ENCODE assay signal across 8 mouse cellular contexts in the genomic region with DNA sequence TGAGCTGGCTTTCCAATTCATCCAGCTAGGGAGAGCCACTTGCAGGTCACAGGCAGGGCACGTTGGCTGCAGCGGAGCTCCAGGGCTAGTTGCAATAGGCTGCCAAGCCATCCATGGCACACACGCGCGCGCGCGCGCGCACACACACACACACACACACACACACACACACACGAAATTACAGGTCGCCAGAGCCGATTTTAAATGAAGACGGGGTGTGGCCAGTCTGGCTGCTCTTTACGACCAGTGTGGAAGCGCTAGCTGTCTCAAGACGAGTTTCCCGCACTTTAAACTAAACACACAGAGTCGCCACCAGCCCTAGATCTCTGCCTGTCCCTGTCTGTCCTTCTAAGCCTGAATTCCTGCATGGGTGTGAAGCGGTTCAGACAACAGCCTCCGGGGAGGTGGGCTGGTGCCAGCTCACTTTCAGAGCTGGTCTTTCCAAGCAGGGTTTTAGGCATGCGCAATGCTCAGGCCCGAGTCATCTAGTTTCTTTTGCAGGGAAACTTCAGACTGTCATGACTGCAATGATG. TPM values are rescaled to one million over a fixed set of nuclear protein-coding genes. Genes with fewer than 3 reads are reported as not detected.
DNase-seq lines count a peak whose midpoint lies in the region; TF ChIP-seq lines count a peak whose summit lies in the region.

No protein-coding gene starts in this region.

- WGBS in hindbrain, embryonic 10.5 days, result 3% methylated on average over 23 of the region's 23 CpGs

- H3K4me1 ChIP-seq in hindbrain, embryonic 10.5 days (replicated peaks), result peaks cover 27% of the 10 kb centered on the region

- peak overlapping the region; percentile 87 for H3K27ac ChIP-seq in hindbrain, embryonic 10.5 days

- H3K27me3 ChIP-seq in hindbrain, embryonic 10.5 days (ENCODE audit: insufficient read depth, poor library complexity, severe bottlenecking), result no peaks in the 10 kb centered on the region

- no peak for TF ChIP-seq CTCF in brain, embryonic 14.5 days (IDR thresholded peaks at IDR 0.05; ENCODE audit: borderline replicate concordance, extremely low read depth, insufficient read depth, insufficient read length)

- DNase-seq in ES-CJ7 (ENCODE audit: low read depth, low spot score), result peak; percentile 78
- DNase-seq in brain, embryonic 14.5 days (ENCODE audit: low read depth), result peak; percentile 92
- DNase-seq in frontal cortex, postnatal 10 days (ENCODE audit: low spot score in 2 of 2), result peak; percentile 48 to 56
- DNase-seq in hindbrain, embryonic 10.5 days (ENCODE audit: low spot score), result peak; percentile 74
- peak; percentile 55 to 65 for DNase-seq in layer of hippocampus, postnatal 14 days (ENCODE audit: low spot score in 2 of 2)
- DNase-seq in lung, postnatal 10 days, result peak; percentile 87
- peak; percentile 64 for DNase-seq in ovary, postnatal 14 days (ENCODE audit: low spot score)
- DNase-seq in thymus, postnatal 36 days, result peak; percentile 19 to 26

- H3K4me3 ChIP-seq in hindbrain, embryonic 10.5 days, result peak overlapping the region; percentile 55

- no peaks in the 10 kb centered on the region for H3K9me3 ChIP-seq in hindbrain, embryonic 10.5 days

- TF ChIP-seq POLR2A in brain, embryonic 14.5 days (IDR thresholded peaks at IDR 0.05; ENCODE audit: borderline replicate concordance, extremely low read depth, insufficient read depth, insufficient read length, poor library complexity, severe bottlenecking), result no peak

- H3K36me3 ChIP-seq in hindbrain, embryonic 10.5 days, result no peaks in the 10 kb centered on the region

RNA-seq across cellular contexts. Expression of a gene that starts 5.4 kb away (rescaled TPM):
- polyA plus RNA-seq in brain, embryonic 14.5 days (2012; rRNA removed), result 20.4 and 28.5 TPM in 2 replicates
- polyA plus RNA-seq in hindbrain, embryonic 10.5 days (2016; fragmentation: Nextera tagmentation; extraction: Ambion mirVana), result 14.6 and 16.6 TPM in 2 replicates
- 10 to 100 TPM; 32.0 to 32.6 TPM for total RNA-seq in layer of hippocampus, postnatal 14 days (2021)

Comparison
In these comparisons a context has a peak if more than half of its experiments do, and no peak if none do; other contexts are left out.
1. Peak in every context shown above with its lines: DNase-seq, H3K4me3 ChIP-seq and H3K27ac ChIP-seq.
2. DNase-seq: peak in every context shown above with its lines; median percentile 92 in brain, embryonic 14.5 days; 87 in lung, postnatal 10 days; 78 in ES-CJ7; 74 in hindbrain, embryonic 10.5 days; 64 in ovary, postnatal 14 days; 60 in layer of hippocampus, postnatal 14 days; 52 in frontal cortex, postnatal 10 days; 22 in thymus, postnatal 36 days.